ENCODE assay signal across 12 mouse cellular contexts in the genomic region with DNA sequence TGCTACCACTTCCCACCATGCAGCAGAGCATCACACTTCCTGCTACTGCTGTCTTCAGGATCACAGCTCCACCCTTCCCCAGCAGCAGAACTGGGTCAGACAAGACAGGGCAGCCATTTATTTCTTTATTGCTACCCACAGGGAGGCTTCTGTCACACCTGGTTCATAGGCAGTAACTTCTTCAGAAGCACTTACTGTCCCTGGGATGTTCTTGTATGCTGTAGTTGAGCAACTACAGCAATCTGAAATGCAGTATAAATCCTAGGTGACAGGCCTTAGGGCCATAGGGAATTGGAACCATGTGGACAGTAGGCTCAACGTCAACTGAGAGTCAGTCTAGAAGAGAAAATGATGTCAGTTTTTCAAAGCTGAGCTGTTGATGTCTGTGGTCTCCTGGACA.
"Had no signal": no experiment of that assay in that cellular context is flagged by ENCODE, and none has a peak within 500 bp of the region (broad histone marks: within the 10 kb centered on the region; RNA-seq: fewer than 3 reads in every experiment).

No protein-coding gene starts in this region.

- DNase-seq: left cerebral cortex, postnatal 4 days; liver; liver, embryonic 13.5 days; liver, postnatal 0 days; lung, adult 18-20 months; lung, adult 2 months; lung, embryonic 14.5 days; lung, postnatal 10 days; lung, postnatal 14 days; lung, postnatal 36 days; lung, postnatal 4 days; midbrain, embryonic 14.5 days had no signal
